In genomic region chr13:111797021-111797420, GRCm38 (mm10) we compare ENCODE assay signal across 8 mouse cellular contexts. TPM values are rescaled to one million over a fixed set of nuclear protein-coding genes. Genes with fewer than 3 reads are reported as not detected.
DNase-seq lines count a peak whose midpoint lies in the region; ATAC-seq and TF ChIP-seq lines count a peak whose summit lies in the region.

No protein-coding gene starts in this region.

- no peak for TF ChIP-seq CTCF in forebrain, postnatal 0 days (IDR thresholded peaks at IDR 0.05; ENCODE audit: low read depth)
- no peak for TF ChIP-seq CTCF in liver, adult 2 months (IDR thresholded peaks at IDR 0.05; ENCODE audit: low read depth, low read length)

- ATAC-seq in forebrain, postnatal 0 days = peak; percentile 84
- peak; percentile 59 for ATAC-seq in hindbrain, embryonic 15.5 days (ENCODE audit: low FRiP score, low read depth)
- peak; percentile 62; the same call in 1 of the 2 replicates for ATAC-seq in midbrain, embryonic 16.5 days

- DNase-seq in cerebellum, postnatal 10 days = peak; percentile 67 to 75
- DNase-seq in cerebellum, postnatal 4 days (ENCODE audit: low spot score in 2 of 2) = no peak
- DNase-seq in adrenal gland, postnatal 25 days = peak; percentile 79
- no peak for DNase-seq in forebrain, postnatal 0 days
- peak; percentile 70 for DNase-seq in liver, adult 2 months (ENCODE audit: extremely low read depth, low read depth, low spot score)
- DNase-seq in thymus, adult 18-20 months = peak; percentile 53 to 73

- H3K79me2 ChIP-seq in liver, adult 2 months (ENCODE audit: control insufficient read depth, insufficient read depth, low read length) = peaks cover 61% of the 10 kb centered on the region

- WGBS in forebrain, postnatal 0 days = 15% methylated on average over 8 of the region's 8 CpGs
- 15% methylated on average over 8 of the region's 8 CpGs for WGBS in hindbrain, embryonic 15.5 days
- WGBS in liver, adult 2 months = 13% methylated on average over 8 of the region's 8 CpGs
- WGBS in midbrain, embryonic 16.5 days = 14% methylated on average over 8 of the region's 8 CpGs

- no peak overlapping the region for H3K4me2 ChIP-seq in forebrain, postnatal 0 days (ENCODE audit: low read depth)
- no peak overlapping the region for H3K4me2 ChIP-seq in hindbrain, embryonic 15.5 days
- no peak overlapping the region for H3K4me2 ChIP-seq in midbrain, embryonic 16.5 days (ENCODE audit: low read length)

- no peaks in the 10 kb centered on the region for H3K36me3 ChIP-seq in forebrain, postnatal 0 days (ENCODE audit: insufficient read depth)
- H3K36me3 ChIP-seq in hindbrain, embryonic 15.5 days = no peaks in the 10 kb centered on the region
- H3K36me3 ChIP-seq in liver, adult 2 months (ENCODE audit: control insufficient read depth, insufficient read depth, low read length) = no peaks in the 10 kb centered on the region
- no peaks in the 10 kb centered on the region for H3K36me3 ChIP-seq in midbrain, embryonic 16.5 days (ENCODE audit: control insufficient read depth, insufficient read depth, low read length)

- no peaks in the 10 kb centered on the region; the same call in 1 of the 2 replicates for H3K27me3 ChIP-seq in forebrain, postnatal 0 days (ENCODE audit: insufficient read depth, low read length)
- H3K27me3 ChIP-seq in hindbrain, embryonic 15.5 days = no peaks in the 10 kb centered on the region
- no peaks in the 10 kb centered on the region for H3K27me3 ChIP-seq in liver, adult 2 months (ENCODE audit: control insufficient read depth, insufficient read depth, low read length)
- no peaks in the 10 kb centered on the region for H3K27me3 ChIP-seq in midbrain, embryonic 16.5 days (ENCODE audit: control insufficient read depth, insufficient read depth, low read depth, low read length)

- peaks cover 4% of the 10 kb centered on the region; the same call in 1 of the 2 replicates for H3K4me1 ChIP-seq in forebrain, postnatal 0 days (ENCODE audit: insufficient read depth)
- peaks cover 73% of the 10 kb centered on the region for H3K4me1 ChIP-seq in hindbrain, embryonic 15.5 days (replicated peaks)
- H3K4me1 ChIP-seq in liver, adult 2 months (ENCODE audit: control insufficient read depth, insufficient read depth, low read length) = peaks cover 29% of the 10 kb centered on the region
- peaks cover 37% of the 10 kb centered on the region for H3K4me1 ChIP-seq in midbrain, embryonic 16.5 days (ENCODE audit: control insufficient read depth, insufficient read depth, low read length)

- H3K9ac ChIP-seq in forebrain, postnatal 0 days = no peak overlapping the region
- no peak overlapping the region for H3K9ac ChIP-seq in hindbrain, embryonic 15.5 days
- H3K9ac ChIP-seq in liver, adult 2 months (ENCODE audit: low read depth, low read length) = no peak overlapping the region
- no peak overlapping the region for H3K9ac ChIP-seq in midbrain, embryonic 16.5 days (ENCODE audit: low read depth, low read length)

- no peak overlapping the region for H3K27ac ChIP-seq in forebrain, postnatal 0 days (ENCODE audit: low read depth, low read length)
- no peak overlapping the region for H3K27ac ChIP-seq in hindbrain, embryonic 15.5 days (replicated peaks)
- H3K27ac ChIP-seq in liver, adult 2 months (replicated peaks; ENCODE audit: insufficient read depth, low read depth, low read length) = no peak overlapping the region
- no peak overlapping the region for H3K27ac ChIP-seq in midbrain, embryonic 16.5 days (ENCODE audit: low read length)

- no peak overlapping the region for H3K4me3 ChIP-seq in forebrain, postnatal 0 days (ENCODE audit: low read depth, low read length)
- no peak overlapping the region for H3K4me3 ChIP-seq in hindbrain, embryonic 15.5 days
- no peak overlapping the region for H3K4me3 ChIP-seq in liver, adult 2 months (ENCODE audit: insufficient read depth, low read depth, low read length)
- H3K4me3 ChIP-seq in midbrain, embryonic 16.5 days (ENCODE audit: low read depth, low read length) = no peak overlapping the region

- no peaks in the 10 kb centered on the region for H3K9me3 ChIP-seq in forebrain, postnatal 0 days (ENCODE audit: low read length)
- no peaks in the 10 kb centered on the region for H3K9me3 ChIP-seq in hindbrain, embryonic 15.5 days
- H3K9me3 ChIP-seq in midbrain, embryonic 16.5 days (replicated peaks; ENCODE audit: control insufficient read depth, low read length, poor library complexity, severe bottlenecking) = no peaks in the 10 kb centered on the region

- TF ChIP-seq POLR2A in liver, adult 2 months (IDR thresholded peaks at IDR 0.05; ENCODE audit: extremely low read depth, insufficient read depth, low read length) = no peak

RNA-seq across cellular contexts. Expression of gene Map3k1, which starts 11.8 kb away (rescaled TPM):
- total RNA-seq in adrenal gland, postnatal 25 days (2021) = 60.6 and 62.2 TPM in 2 replicates
- 14.3 and 18.9 TPM in 2 replicates for total RNA-seq in forebrain, postnatal 0 days (2014; rRNA removed)
- polyA plus RNA-seq in forebrain, postnatal 0 days (2015; fragmentation: Nextera tagmentation; extraction: Ambion mirVana) = 4.0 and 7.0 TPM in 2 replicates
- 11.3 and 12.6 TPM in 2 replicates for polyA plus RNA-seq in hindbrain, embryonic 15.5 days (2015; fragmentation: Nextera tagmentation; extraction: Ambion mirVana)
- total RNA-seq in liver, adult 2 months (2014; rRNA removed) = 7.9 and 8.7 TPM in 2 replicates
- polyA plus RNA-seq in liver, adult 2 months (2012; rRNA removed) = 4.5 and 4.6 TPM in 2 replicates
- 10.5 and 12.4 TPM in 2 replicates for polyA plus RNA-seq in midbrain, embryonic 16.5 days (2015; fragmentation: Nextera tagmentation; extraction: Ambion mirVana)

Comparison
In these comparisons a context has a peak if more than half of its experiments do, and no peak if none do; other contexts are left out.
1. DNase-seq: peak in cerebellum, postnatal 10 days (2 of 2), adrenal gland, postnatal 25 days (single experiment), liver, adult 2 months (single experiment) and thymus, adult 18-20 months (2 of 2); none in cerebellum, postnatal 4 days (0 of 2) and forebrain, postnatal 0 days (single experiment).
2. Peak in every context shown above with its lines, with median percentiles within 50 percentile points of each other: ATAC-seq.